ENCODE assay signal across 8 mouse cellular contexts in the genomic region with DNA sequence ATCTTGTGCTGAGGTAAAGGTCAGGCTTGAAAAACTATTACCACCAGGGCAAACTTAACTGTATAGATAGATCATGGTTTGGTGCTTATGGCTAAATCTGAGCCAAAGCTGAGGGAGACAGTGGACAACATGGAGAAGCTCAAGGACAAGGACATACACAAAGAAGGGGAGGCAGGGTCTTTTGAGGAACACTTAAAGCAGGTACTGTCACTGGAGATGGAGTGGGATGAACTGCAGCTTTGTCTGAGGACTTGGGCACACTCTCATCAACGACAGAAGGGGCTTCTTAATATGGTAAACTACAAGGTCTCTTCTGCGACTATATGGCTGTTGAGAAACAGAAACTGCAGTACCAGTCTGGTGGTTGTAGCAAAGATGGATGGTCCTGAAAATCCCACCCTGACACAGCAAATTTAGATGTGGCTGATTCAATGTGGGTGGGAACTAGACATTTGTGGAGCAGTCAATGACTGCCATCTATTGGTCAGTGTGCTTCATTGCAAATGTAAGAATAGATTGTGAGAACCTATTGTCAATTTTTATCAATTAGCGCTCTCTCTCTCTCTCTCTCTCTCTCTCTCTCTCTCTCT. TPM values are rescaled to one million over a fixed set of nuclear protein-coding genes. Genes with fewer than 3 reads are reported as not detected.
A peak's percentile ranks its signal among the peaks of the same experiment; 100 is the strongest.
DNase-seq lines count a peak whose midpoint lies in the region; ATAC-seq and TF ChIP-seq lines count a peak whose summit lies in the region.

No protein-coding gene starts in this region.

- 0 out of 2 replicates have a peak, but pooled peaks have one; percentile 30 for TF ChIP-seq EP300 in lung, postnatal 0 days (IDR thresholded peaks at IDR 0.05)

- whole genome bisulfite sequencing in forebrain, embryonic 12.5 days: 23% methylated on average over 3 of the region's 3 CpGs
- WGBS in hindbrain, postnatal 0 days: 6% methylated on average over 3 of the region's 3 CpGs
- 13% methylated on average over 3 of the region's 3 CpGs for WGBS in lung, postnatal 0 days

- peak; percentile 92 for TF ChIP-seq CTCF in hindbrain, postnatal 0 days (IDR thresholded peaks at IDR 0.05; ENCODE audit: low read depth)
- peak; percentile 93 for TF ChIP-seq CTCF in lung, postnatal 0 days (IDR thresholded peaks at IDR 0.05)

- peak overlapping the region; percentile 33 for H3K4me2 ChIP-seq in forebrain, embryonic 12.5 days
- H3K4me2 ChIP-seq in hindbrain, postnatal 0 days (ENCODE audit: low read depth, low read length): peak overlapping the region; percentile 61
- no peak overlapping the region for H3K4me2 ChIP-seq in lung, postnatal 0 days (replicated peaks; ENCODE audit: low read depth, low read length)

- no peaks in the 10 kb centered on the region for H3K36me3 ChIP-seq in forebrain, embryonic 12.5 days (replicated peaks)
- H3K36me3 ChIP-seq in hindbrain, postnatal 0 days (ENCODE audit: insufficient read depth, low read length): no peaks in the 10 kb centered on the region
- no peaks in the 10 kb centered on the region for H3K36me3 ChIP-seq in lung, postnatal 0 days (ENCODE audit: insufficient read depth, low read length)

- H3K9ac ChIP-seq in forebrain, embryonic 12.5 days: no peak overlapping the region
- H3K9ac ChIP-seq in hindbrain, postnatal 0 days (replicated peaks; ENCODE audit: low read length): peak overlapping the region; percentile 58
- no peak overlapping the region for H3K9ac ChIP-seq in lung, postnatal 0 days (replicated peaks; ENCODE audit: low read depth)

- H3K4me1 ChIP-seq in forebrain, embryonic 12.5 days: peaks cover 6% of the 10 kb centered on the region; the same call in 1 of the 2 replicates
- H3K4me1 ChIP-seq in hindbrain, postnatal 0 days (ENCODE audit: insufficient read depth, low read length): peaks cover 5% of the 10 kb centered on the region; the same call in 1 of the 2 replicates
- H3K4me1 ChIP-seq in lung, postnatal 0 days (ENCODE audit: insufficient read depth, low read depth, low read length): no peaks in the 10 kb centered on the region

- H3K9me3 ChIP-seq in forebrain, embryonic 12.5 days: no peaks in the 10 kb centered on the region
- H3K9me3 ChIP-seq in hindbrain, postnatal 0 days (ENCODE audit: low read length): no peaks in the 10 kb centered on the region
- no peaks in the 10 kb centered on the region for H3K9me3 ChIP-seq in lung, postnatal 0 days (ENCODE audit: low read length)

- peak; percentile 11 to 29 for DNase-seq in lung, adult 18-20 months
- no peak for DNase-seq in lung, postnatal 14 days
- DNase-seq in adipocyte (ENCODE audit: low spot score): peak; percentile 71
- peak; percentile 94 for DNase-seq in hindbrain, postnatal 0 days (ENCODE audit: low spot score)
- peak; percentile 85 for DNase-seq in lung, postnatal 0 days (ENCODE audit: low spot score)
- DNase-seq in retina, postnatal 1 day: peak; percentile 89
- DNase-seq in spleen, postnatal 10 days (ENCODE audit: low spot score in 2 of 2): no peak

- no peaks in the 10 kb centered on the region for H3K27me3 ChIP-seq in forebrain, embryonic 12.5 days
- no peaks in the 10 kb centered on the region for H3K27me3 ChIP-seq in hindbrain, postnatal 0 days (ENCODE audit: insufficient read depth, low read length)
- no peaks in the 10 kb centered on the region for H3K27me3 ChIP-seq in lung, postnatal 0 days (replicated peaks; ENCODE audit: insufficient read depth, low read length)

- H3K4me3 ChIP-seq in forebrain, embryonic 12.5 days (replicated peaks): no peak overlapping the region
- peak overlapping the region; percentile 30 for H3K4me3 ChIP-seq in hindbrain, postnatal 0 days (ENCODE audit: low read length)
- H3K4me3 ChIP-seq in lung, postnatal 0 days (ENCODE audit: low read depth, low read length): no peak overlapping the region

- ATAC-seq in forebrain, embryonic 12.5 days (ENCODE audit: low FRiP score): peak; percentile 79
- peak; percentile 89 for ATAC-seq in hindbrain, postnatal 0 days
- ATAC-seq in lung, postnatal 0 days: peak; percentile 63

- no peak overlapping the region for H3K27ac ChIP-seq in forebrain, embryonic 12.5 days
- H3K27ac ChIP-seq in hindbrain, postnatal 0 days: peak overlapping the region; percentile 85; the same call in 1 of the 2 replicates
- H3K27ac ChIP-seq in lung, postnatal 0 days (ENCODE audit: low read length): no peak overlapping the region

RNA-seq across cellular contexts. Expression of gene Ctla4, which starts 26.3 kb away (rescaled TPM):
- not detected in 2 replicates for polyA plus RNA-seq in forebrain, embryonic 12.5 days (2016; fragmentation: Nextera tagmentation; extraction: Ambion mirVana)
- total RNA-seq in hindbrain, postnatal 0 days (2014; rRNA removed): not detected in 2 replicates
- not detected in 2 replicates for polyA plus RNA-seq in hindbrain, postnatal 0 days (2015; fragmentation: Nextera tagmentation; extraction: Ambion mirVana)
- not detected in 2 replicates for polyA plus RNA-seq in lung, postnatal 0 days (2015; fragmentation: Nextera tagmentation; extraction: Ambion mirVana)

Comparison
In these comparisons a context has a peak if more than half of its experiments do, and no peak if none do; other contexts are left out.
1. DNase-seq: peak in lung, adult 18-20 months (2 of 2), adipocyte (single experiment), hindbrain, postnatal 0 days (single experiment), lung, postnatal 0 days (single experiment) and retina, postnatal 1 day (single experiment); none in lung, postnatal 14 days (single experiment) and spleen, postnatal 10 days (0 of 2).
2. Peak in every context shown above with its lines, with median percentiles within 50 percentile points of each other: ATAC-seq.